Mouse (Mus musculus) embryonic facial prominence, embryonic 12.5 days (tissue): ENCODE results near the gene Rabac1. TPM values are rescaled to one million over a fixed set of nuclear protein-coding genes. Genes with fewer than 3 reads are reported as not detected.

Experiments used
- microRNA-seq: library from miRNA; unstranded; fragments of <30 nt; microRNA quantifications from one replicate; pipeline ENCODE4, GENCODE M21; 2017
- polyA plus RNA-seq: library from polyadenylated mRNA; unstranded; fragments of >200 nt; fragmentation: Nextera tagmentation; extraction: Ambion mirVana; gene quantifications from 2 replicates; pipeline ENCODE4 v1.2.1, GENCODE M21; 2016

Rabac1 gene
- polyA plus RNA-seq, 1 experiment from 2014 or later, result 106 TPM

Small RNAs within 50 kb of the gene (microRNA-seq; reads per million reads assigned to microRNA genes)
- gene Mir7046 (not detected), gene Mir7047 (not detected)

Other genes starting within 250 kb of the Rabac1 start
- gene Gm4763, start 245.8 kb downstream of the Rabac1 start, polyA plus RNA-seq, result not detected in 2 replicates
- 0.37 and 0.96 TPM in 2 replicates for gene Cd177, start 212.4 kb downstream of the Rabac1 start, polyA plus RNA-seq
- gene Ceacam10, start 195.5 kb downstream of the Rabac1 start, polyA plus RNA-seq, result 0.38 TPM in 1 of 2 replicates, not detected in the other
- 17.9 and 21.4 TPM in 2 replicates for gene Gm9844, start 110.5 kb downstream of the Rabac1 start, polyA plus RNA-seq
- gene Lypd4, start 102.8 kb downstream of the Rabac1 start, polyA plus RNA-seq, result not detected in 2 replicates
- gene Dmrtc2, start 102.7 kb downstream of the Rabac1 start, polyA plus RNA-seq, result not detected in 2 replicates
- 2,196 and 2,318 TPM in 2 replicates for gene Rps19, start 88.4 kb downstream of the Rabac1 start, polyA plus RNA-seq
- gene Cd79a, start 75.4 kb downstream of the Rabac1 start, polyA plus RNA-seq, result 0.26 and 0.61 TPM in 2 replicates
- 114 and 120 TPM in 2 replicates for gene Arhgef1, start 69.8 kb downstream of the Rabac1 start, polyA plus RNA-seq
- not detected in 2 replicates for gene Gm4881, start 28.3 kb downstream of the Rabac1 start, polyA plus RNA-seq
- 3.8 and 7.4 TPM in 2 replicates for gene Atp1a3, start 33.2 kb upstream of the Rabac1 start, polyA plus RNA-seq
- gene Grik5, start 99.6 kb upstream of the Rabac1 start, polyA plus RNA-seq, result 12.4 and 13.1 TPM in 2 replicates
- 38.8 and 41.5 TPM in 2 replicates for gene Zfp574, start 99.8 kb upstream of the Rabac1 start, polyA plus RNA-seq
- gene Pou2f2, start 207.0 kb upstream of the Rabac1 start, polyA plus RNA-seq, result 2.3 and 3.2 TPM in 2 replicates
- 13.7 and 14.9 TPM in 2 replicates for gene Dedd2, start 247.9 kb upstream of the Rabac1 start, polyA plus RNA-seq
- gene Zfp526, start 248.7 kb upstream of the Rabac1 start, polyA plus RNA-seq, result 2.9 and 3.0 TPM in 2 replicates